Mouse (Mus musculus) v-Abl transformed pro-B cells (cell line): ENCODE measurements around the gene Rrp7a.

Experiments
- in situ Hi-C, 2 experiments: fragments of 400-800 bp; cut with MboI; formaldehyde crosslinking; loops; one replicate each; pipeline ENCODE4 v1.15.1; 2025; ENCODE audit not compliant: unreplicated experiment in 2 of 2

The Rrp7a gene

GRCm38 (mm10) chr15:83115071-83115470, 7.5 kb downstream of the Rrp7a start:
- in situ Hi-C loops, result loop anchor here in 1 of 2 experiments (5.0 to 10.0 kb wide), 2 partner anchors 87 to 310 kb away; no protein-coding TSS in a partner anchor

- in situ Hi-C loops, result loop anchor here in 1 of 2 experiments (10.0 kb wide), 1 partner anchor 309 kb away; no protein-coding TSS in a partner anchor
Observed at GRCm38 (mm10) chr15:83114106-83114505, 8.5 kb downstream of the Rrp7a start.

GRCm38 (mm10) chr15:83112898-83113297, 9.7 kb downstream of the Rrp7a start:
- in situ Hi-C loops, result loop anchor here in 1 of 2 experiments (10.0 kb wide), 1 partner anchor 308 kb away; no protein-coding TSS in a partner anchor

GRCm38 (mm10) chr15:83111874-83112273, 10.7 kb downstream of the Rrp7a start:
- in situ Hi-C loops, result loop anchor here in 1 of 2 experiments (10.0 kb wide), 1 partner anchor 307 kb away; no protein-coding TSS in a partner anchor

GRCm38 (mm10) chr15:83111290-83111689, 11.3 kb downstream of the Rrp7a start:
- in situ Hi-C loops, result loop anchor here in 1 of 2 experiments (10.0 kb wide), 1 partner anchor 306 kb away; no protein-coding TSS in a partner anchor

- in situ Hi-C loops, result no loop called here
Observed at GRCm38 (mm10) chr15:83107814-83108213, 14.8 kb downstream of the Rrp7a start.

- in situ Hi-C loops, result no loop called here
Observed at GRCm38 (mm10) chr15:83106426-83106825, 16.2 kb downstream of the Rrp7a start.

GRCm38 (mm10) chr15:83103111-83103510, 19.5 kb downstream of the Rrp7a start:
- in situ Hi-C loops, result no loop called here

GRCm38 (mm10) chr15:83100332-83100662, 22.3 kb downstream of the Rrp7a start:
- in situ Hi-C loops, result no loop called here

- in situ Hi-C loops, result no loop called here
Observed at GRCm38 (mm10) chr15:83099533-83100331, 22.9 kb downstream of the Rrp7a start.

GRCm38 (mm10) chr15:83095950-83096349, 26.7 kb downstream of the Rrp7a start:
- in situ Hi-C loops, result no loop called here

- in situ Hi-C loops, result no loop called here
Observed at GRCm38 (mm10) chr15:83093687-83094086, 28.9 kb downstream of the Rrp7a start.

GRCm38 (mm10) chr15:83090874-83091273, 31.7 kb downstream of the Rrp7a start:
- in situ Hi-C loops, result no loop called here

- in situ Hi-C loops, result loop anchor here in 1 of 2 experiments (10.0 kb wide), 1 partner anchor 115 kb away; no protein-coding TSS in a partner anchor
Observed at GRCm38 (mm10) chr15:83089429-83089605, 33.3 kb downstream of the Rrp7a start, which contains the start of gene Serhl. Gene Serhl, plus strand, starts transcription at chr15:83089506.

- in situ Hi-C loops, result loop anchor here in 1 of 2 experiments (10.0 kb wide), 1 partner anchor 116 kb away; no protein-coding TSS in a partner anchor
Observed at GRCm38 (mm10) chr15:83088495-83089428, 33.8 kb downstream of the Rrp7a start.

GRCm38 (mm10) chr15:83086636-83087328, 35.8 kb downstream of the Rrp7a start:
- in situ Hi-C loops, result loop anchor here in 1 of 2 experiments (10.0 kb wide), 1 partner anchor 118 kb away; no protein-coding TSS in a partner anchor

GRCm38 (mm10) chr15:83085901-83086300, 36.7 kb downstream of the Rrp7a start:
- in situ Hi-C loops, result loop anchor here in 1 of 2 experiments (10.0 kb wide), 1 partner anchor 119 kb away; no protein-coding TSS in a partner anchor

- in situ Hi-C loops, result loop anchor here in 1 of 2 experiments (10.0 kb wide), 1 partner anchor 121 kb away; no protein-coding TSS in a partner anchor
Observed at GRCm38 (mm10) chr15:83084022-83084640, 38.5 kb downstream of the Rrp7a start.

GRCm38 (mm10) chr15:83083530-83083929, 39.1 kb downstream of the Rrp7a start:
- in situ Hi-C loops, result loop anchor here in 1 of 2 experiments (10.0 kb wide), 1 partner anchor 121 kb away; no protein-coding TSS in a partner anchor
